Mouse (Mus musculus) ES-Bruce4 (cell line): ENCODE data around the gene Csf2rb.

Source experiments
- CTCF ChIP-seq: IDR thresholded peaks from one replicate; pipeline ENCODE4 v1.8.1; 2011; ENCODE audit warnings: low read depth, low read length
- POLR2A ChIP-seq: IDR thresholded peaks from one replicate; pipeline ENCODE4 v1.8.1; 2011; ENCODE audit warnings: low read length; ENCODE audit not compliant: insufficient read depth

- no peak for TF ChIP-seq POLR2A
- TF ChIP-seq CTCF = no peak
Observed at GRCm38 (mm10) chr15:78384220-78385116, 58.9 kb downstream of the Csf2rb start.
